Mouse (Mus musculus) lung, adult 2 months (tissue): ENCODE data around the gene Olfr559.

ENCODE experiments used
- CTCF ChIP-seq: fragments of 200-500 bp; IDR thresholded peaks from 2 replicates; pipeline ENCODE4 v1.5.1; 2011; ENCODE audit warnings: mild to moderate bottlenecking, low read length, control low read depth; ENCODE audit not compliant: insufficient read depth
- POLR2A ChIP-seq: fragments of 200-500 bp; IDR thresholded peaks from 2 replicates; pipeline ENCODE4 v1.6.1; 2011; ENCODE audit warnings: low read depth, mild to moderate bottlenecking, control low read depth, low read length, borderline replicate concordance; ENCODE audit errors: extremely low read depth

GRCm38 (mm10) chr7:102752086-102752485 is 24.8 kb upstream of the Olfr559 start:
- no peak for TF ChIP-seq CTCF
- no peak for TF ChIP-seq POLR2A
